Mouse (Mus musculus) lung, adult 2 months (tissue): Measurements from ENCODE around the gene Ccdc69.

Experiments used
- CTCF ChIP-seq: fragments of 200-500 bp; IDR thresholded peaks from 2 replicates; pipeline ENCODE4 v1.5.1; 2011; ENCODE audit warnings: mild to moderate bottlenecking, low read length, control low read depth; ENCODE audit not compliant: insufficient read depth
- POLR2A ChIP-seq: fragments of 200-500 bp; IDR thresholded peaks from 2 replicates; pipeline ENCODE4 v1.6.1; 2011; ENCODE audit warnings: low read depth, mild to moderate bottlenecking, control low read depth, low read length, borderline replicate concordance; ENCODE audit errors: extremely low read depth

DNA sequence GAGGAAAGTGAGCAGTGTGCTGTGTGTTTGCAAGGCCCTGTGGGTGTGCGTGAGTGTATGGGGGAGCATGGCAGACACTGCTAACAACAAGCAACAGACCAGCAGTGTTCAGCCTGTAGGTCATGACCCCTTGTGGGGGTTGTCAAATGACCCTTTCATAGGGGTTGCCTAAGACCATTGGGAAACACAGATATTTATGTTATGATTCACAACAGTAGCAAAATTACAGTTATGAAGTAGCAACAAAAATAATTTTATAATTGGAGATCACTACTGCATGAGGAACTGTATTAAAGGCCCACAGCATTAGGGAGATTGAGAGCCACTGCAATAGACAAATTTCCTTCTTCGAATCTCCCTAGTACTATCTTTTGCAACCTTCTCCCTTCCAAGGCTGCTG lies 58.2 kb downstream of the Ccdc69 start:
- TF ChIP-seq POLR2A (no peak), CTCF (no peak)
